Mouse (Mus musculus): ENCODE data around the gene Smarce1. TPM values are rescaled to one million over a fixed set of nuclear protein-coding genes. Genes with fewer than 3 reads are reported as not detected.

Smarce1 gene
- total and polyA plus RNA-seq, 3 experiments, result 243 to 277 TPM; not detected in 1

DNA sequence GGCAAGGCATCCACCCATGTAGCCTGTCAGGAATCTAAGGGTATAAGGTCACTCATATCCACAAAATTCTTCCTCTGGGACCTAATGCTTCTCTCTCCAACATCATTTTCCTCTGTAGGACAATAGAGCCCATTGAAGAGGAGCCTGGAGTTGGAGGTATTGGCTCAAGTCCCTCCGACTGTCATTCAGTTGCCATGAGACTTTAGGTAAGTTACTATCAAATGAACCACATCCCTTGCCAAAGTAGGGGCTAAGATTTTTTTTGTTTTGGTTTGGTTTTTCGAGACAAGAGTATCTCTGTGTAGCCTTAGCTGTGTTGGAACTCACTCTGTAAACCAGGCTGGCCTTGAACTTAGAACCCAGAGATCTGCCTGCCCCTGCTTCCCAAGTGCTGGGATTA, 59.4 kb downstream of the Smarce1 start:
- no peak for DNase-seq (ENCODE audit: low read depth, low spot score)
- no peaks in the 10 kb centered on the region for H3K9me3 ChIP-seq (replicated peaks; ENCODE audit: insufficient read depth, low read length)
- H3K4me1 ChIP-seq (ENCODE audit: control insufficient read depth in 1 of 2, insufficient read depth in 2 of 2, low read length in 2 of 2), result peaks cover 0 to 10% of the 10 kb centered on the region in 2 experiments; a peak in 1 of 4 replicates
- TF ChIP-seq GABPA (IDR thresholded peaks at IDR 0.05; ENCODE audit: low read depth, low read length), result no peak
- TF ChIP-seq EP300 (IDR thresholded peaks at IDR 0.05; ENCODE audit: low read depth in 1 of 2, low read length in 2 of 2), result no peak
- no peak for TF ChIP-seq SMC3 (IDR thresholded peaks at IDR 0.05; ENCODE audit: low read depth, low read length)
- no peak for TF ChIP-seq NRF1 (IDR thresholded peaks at IDR 0.05; ENCODE audit: insufficient read depth, low read depth, low read length, poor library complexity, severe bottlenecking)
- no peak for TF ChIP-seq NELFE (IDR thresholded peaks at IDR 0.05; ENCODE audit: low read depth, low read length)
- no peak overlapping the region for H3K4me3 ChIP-seq (ENCODE audit: control insufficient read depth in 1 of 2, insufficient read depth in 1 of 2, low read depth in 2 of 2, low read length in 2 of 2)
- no peaks in the 10 kb centered on the region for H3K79me2 ChIP-seq (ENCODE audit: control insufficient read depth, insufficient read depth, low read length, poor library complexity)
- H3K27ac ChIP-seq (ENCODE audit: control insufficient read depth, low read depth, low read length), result no peak overlapping the region
- H3K36me3 ChIP-seq (ENCODE audit: control insufficient read depth in 1 of 2, insufficient read depth in 2 of 2, low read length in 2 of 2), result no peaks in the 10 kb centered on the region
- peaks cover 9 to 12% of the 10 kb centered on the region in 2 experiments for H3K27me3 ChIP-seq (ENCODE audit: control insufficient read depth in 1 of 2, insufficient read depth in 2 of 2, low read length in 2 of 2)
- H3K9ac ChIP-seq (ENCODE audit: control insufficient read depth, low read depth, low read length, poor library complexity, severe bottlenecking), result no peak overlapping the region

DNA sequence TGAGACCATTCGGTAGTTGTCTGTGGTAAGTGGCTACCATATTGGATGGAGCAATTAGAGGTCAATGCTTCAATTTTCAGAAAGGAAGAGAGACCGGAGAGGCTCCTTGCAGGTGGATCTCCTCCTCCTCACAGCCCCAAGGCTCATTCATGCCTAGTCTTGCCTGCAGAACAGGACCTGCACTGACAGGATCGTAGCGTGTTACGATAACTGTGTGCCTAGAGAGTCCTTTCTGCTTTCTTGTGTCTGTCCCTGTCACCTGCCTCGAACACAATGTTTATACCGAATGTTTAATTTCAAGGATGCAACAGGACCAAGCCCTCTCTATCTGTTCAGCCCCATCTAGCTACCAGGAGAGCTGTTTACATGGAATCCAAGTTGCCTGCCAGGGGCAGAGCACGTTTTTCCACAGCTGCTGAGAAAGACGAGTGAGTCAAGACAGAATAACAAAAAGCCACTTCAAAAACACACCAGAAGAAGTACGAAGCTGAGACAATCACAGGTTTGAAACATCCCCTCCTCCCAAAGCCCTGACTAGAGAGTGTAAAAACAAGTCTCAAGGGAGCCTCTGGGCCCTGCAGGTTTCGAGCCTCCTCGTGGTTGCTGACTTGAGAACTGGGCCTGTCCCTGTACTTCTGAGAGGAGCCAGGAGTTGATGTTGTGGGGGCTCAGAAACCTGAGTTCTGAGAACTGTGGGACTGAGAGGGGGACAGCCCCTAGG, 60.1 kb downstream of the Smarce1 start:
- no peak for DNase-seq (ENCODE audit: low read depth, low spot score)

DNA sequence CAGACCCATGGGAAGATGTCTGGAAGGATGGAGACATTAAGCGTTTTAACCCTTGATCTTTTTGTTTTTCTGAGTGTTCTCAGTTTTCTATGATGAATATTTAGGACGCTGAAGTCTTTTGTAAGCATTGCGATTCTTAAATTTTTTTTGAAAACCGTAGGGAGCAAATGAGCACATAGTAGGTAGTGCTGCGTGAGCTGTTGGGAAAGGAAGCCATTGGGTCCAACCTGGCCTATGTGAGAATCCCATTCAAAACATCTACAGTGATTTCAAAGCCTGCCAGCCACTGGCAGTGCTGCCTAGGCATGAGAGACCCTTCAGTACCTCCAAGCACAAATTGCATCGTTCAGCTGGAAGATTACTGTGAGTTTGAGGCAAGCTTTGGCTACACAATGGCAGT, 60.8 kb downstream of the Smarce1 start:
- H3K4me3 ChIP-seq (ENCODE audit: control insufficient read depth in 1 of 2, insufficient read depth in 1 of 2, low read depth in 2 of 2, low read length in 2 of 2), result no peak overlapping the region
- H3K4me1 ChIP-seq (ENCODE audit: control insufficient read depth in 1 of 2, insufficient read depth in 2 of 2, low read length in 2 of 2), result peaks cover 0 to 18% of the 10 kb centered on the region in 2 experiments; a peak in 1 of 4 replicates
- H3K27ac ChIP-seq (ENCODE audit: control insufficient read depth, low read depth, low read length), result no peak overlapping the region
- H3K79me2 ChIP-seq (ENCODE audit: control insufficient read depth, insufficient read depth, low read length, poor library complexity), result no peaks in the 10 kb centered on the region
- peaks cover 9 to 12% of the 10 kb centered on the region in 2 experiments for H3K27me3 ChIP-seq (ENCODE audit: control insufficient read depth in 1 of 2, insufficient read depth in 2 of 2, low read length in 2 of 2)
- no peak for TF ChIP-seq USF2 (IDR thresholded peaks at IDR 0.05; ENCODE audit: borderline replicate concordance in 1 of 2, insufficient read depth in 1 of 2, low read depth in 1 of 2, low read length in 2 of 2)
- TF ChIP-seq NRF1 (IDR thresholded peaks at IDR 0.05; ENCODE audit: insufficient read depth, low read depth, low read length, poor library complexity, severe bottlenecking), result no peak
- TF ChIP-seq HCFC1 (IDR thresholded peaks at IDR 0.05; ENCODE audit: low read depth, low read length), result no peak
- no peak for TF ChIP-seq JUND (IDR thresholded peaks at IDR 0.05; ENCODE audit: low read depth, low read length)
- TF ChIP-seq POLR2AphosphoS2 (IDR thresholded peaks at IDR 0.05; ENCODE audit: low read length), result no peak
- no peak for TF ChIP-seq GABPA (IDR thresholded peaks at IDR 0.05; ENCODE audit: low read depth, low read length)
- no peak for TF ChIP-seq GATA1 (IDR thresholded peaks at IDR 0.05; ENCODE audit: low read depth, low read length)
- no peak for TF ChIP-seq ZNF384 (IDR thresholded peaks at IDR 0.05; ENCODE audit: low read depth, low read length)
- no peak for TF ChIP-seq TCF12 (IDR thresholded peaks at IDR 0.05; ENCODE audit: low read depth, low read length)
- TF ChIP-seq KAT2A (conservative IDR thresholded peaks at IDR 0.05; ENCODE audit: low read depth, low read length), result no peak
- TF ChIP-seq MAZ (IDR thresholded peaks at IDR 0.05; ENCODE audit: low read depth, low read length), result no peak
- TF ChIP-seq ELF1 (IDR thresholded peaks at IDR 0.05; ENCODE audit: low read depth, low read length), result no peak
- no peak for TF ChIP-seq POLR2A (IDR thresholded peaks at IDR 0.05; ENCODE audit: control insufficient read depth in 1 of 2, insufficient read depth in 1 of 2, low read depth in 1 of 2, low read length in 2 of 2, poor library complexity in 1 of 2)
- no peak for TF ChIP-seq MAFK (IDR thresholded peaks at IDR 0.05; ENCODE audit: borderline replicate concordance, low read depth, low read length)
- no peaks in the 10 kb centered on the region for H3K9me3 ChIP-seq (replicated peaks; ENCODE audit: insufficient read depth, low read length)
- peaks cover 0 to 7% of the 10 kb centered on the region in 2 experiments; a peak in 1 of 4 replicates for H3K36me3 ChIP-seq (ENCODE audit: control insufficient read depth in 1 of 2, insufficient read depth in 2 of 2, low read length in 2 of 2)
- H3K9ac ChIP-seq (ENCODE audit: control insufficient read depth, low read depth, low read length, poor library complexity, severe bottlenecking), result no peak overlapping the region
- no peak for DNase-seq (ENCODE audit: low read depth, low spot score)

More for the DNA sequence above, 60.1 kb downstream of the Smarce1 start:
- Histone ChIP-seq H3K9me3 (replicated peaks; ENCODE audit: insufficient read depth, low read length) (no peaks in the 10 kb centered on the region), H3K36me3 (ENCODE audit: control insufficient read depth in 1 of 2, insufficient read depth in 2 of 2, low read length in 2 of 2) (peaks cover 0 to 2% of the 10 kb centered on the region in 2 experiments; a peak in 1 of 4 replicates), H3K79me2 (ENCODE audit: control insufficient read depth, insufficient read depth, low read length, poor library complexity) (no peaks in the 10 kb centered on the region), H3K27me3 (ENCODE audit: control insufficient read depth in 1 of 2, insufficient read depth in 2 of 2, low read length in 2 of 2) (peaks cover 9 to 12% of the 10 kb centered on the region in 2 experiments), H3K27ac (ENCODE audit: control insufficient read depth, low read depth, low read length) (no peak overlapping the region), H3K9ac (ENCODE audit: control insufficient read depth, low read depth, low read length, poor library complexity, severe bottlenecking) (no peak overlapping the region), H3K4me1 (ENCODE audit: control insufficient read depth in 1 of 2, insufficient read depth in 2 of 2, low read length in 2 of 2) (peaks cover 0 to 15% of the 10 kb centered on the region in 2 experiments; a peak in 1 of 4 replicates), H3K4me3 (ENCODE audit: control insufficient read depth in 1 of 2, insufficient read depth in 1 of 2, low read depth in 2 of 2, low read length in 2 of 2) (no peak overlapping the region)
- no peak for TF ChIP-seq GATA1 (IDR thresholded peaks at IDR 0.05; ENCODE audit: low read depth, low read length)
- no peak for TF ChIP-seq TCF12 (IDR thresholded peaks at IDR 0.05; ENCODE audit: low read depth, low read length)
- no peak for TF ChIP-seq HCFC1 (IDR thresholded peaks at IDR 0.05; ENCODE audit: low read depth, low read length)
- TF ChIP-seq MAX (IDR thresholded peaks at IDR 0.05; ENCODE audit: low read length), result no peak
- TF ChIP-seq USF1 (IDR thresholded peaks at IDR 0.05; ENCODE audit: low read depth, low read length), result no peak
- TF ChIP-seq ETS1 (IDR thresholded peaks at IDR 0.05; ENCODE audit: low read depth, low read length), result no peak
- no peak for TF ChIP-seq TAL1 (IDR thresholded peaks at IDR 0.05; ENCODE audit: low read length)
- TF ChIP-seq RAD21 (IDR thresholded peaks at IDR 0.05; ENCODE audit: low read depth, low read length), result no peak
- TF ChIP-seq MYB (IDR thresholded peaks at IDR 0.05; ENCODE audit: low read depth, low read length), result no peak
- no peak for TF ChIP-seq SIN3A (IDR thresholded peaks at IDR 0.05; ENCODE audit: low read length)
- no peak for TF ChIP-seq ELF1 (IDR thresholded peaks at IDR 0.05; ENCODE audit: low read depth, low read length)
- TF ChIP-seq USF2 (IDR thresholded peaks at IDR 0.05; ENCODE audit: borderline replicate concordance in 1 of 2, insufficient read depth in 1 of 2, low read depth in 1 of 2, low read length in 2 of 2), result no peak
- no peak for TF ChIP-seq ZMIZ1 (IDR thresholded peaks at IDR 0.05; ENCODE audit: low read depth, low read length)

Data from MEL (cell line).